Mouse (Mus musculus): ENCODE data around the gene Nphs2.
A peak's percentile ranks its signal among the peaks of the same experiment; 100 is the strongest.
"Not testable (repeated sequence)": the region's sequence is repeated elsewhere in the genome, so short reads cannot be mapped to it uniquely, and the experiment has no call there.

Nphs2 gene

GRCm38 (mm10) chr1:156310630-156311029, at the start of gene Nphs2:
Gene Nphs2, plus strand, starts transcription at chr1:156310727.
- DNase-seq, result no peak

GRCm38 (mm10) chr1:156263352-156263751, 47.2 kb upstream of the Nphs2 start:
- DNase-seq, result peak; percentile 40 to 49

- DNase-seq, result no peak
Observed at GRCm38 (mm10) chr1:156263946-156264345, 46.6 kb upstream of the Nphs2 start.

- DNase-seq, result not testable (repeated sequence)
Observed at GRCm38 (mm10) chr1:156268546-156268945, 42.0 kb upstream of the Nphs2 start.

GRCm38 (mm10) chr1:156270471-156270870, 40.1 kb upstream of the Nphs2 start:
- DNase-seq, result no peak

GRCm38 (mm10) chr1:156271654-156272053, 38.9 kb upstream of the Nphs2 start:
- DNase-seq, result no peak

- no peak for DNase-seq
Observed at GRCm38 (mm10) chr1:156273647-156274046, 36.9 kb upstream of the Nphs2 start.

GRCm38 (mm10) chr1:156280131-156280530, 30.4 kb upstream of the Nphs2 start:
- no peak for DNase-seq

GRCm38 (mm10) chr1:156284207-156284606, 26.3 kb upstream of the Nphs2 start:
- no peak for DNase-seq

- DNase-seq, result peak in 1 of 2 experiments; percentile 10
Observed at GRCm38 (mm10) chr1:156284851-156285540, 25.5 kb upstream of the Nphs2 start.

- no peak for DNase-seq
Observed at GRCm38 (mm10) chr1:156285541-156285896, 25.0 kb upstream of the Nphs2 start.

GRCm38 (mm10) chr1:156288556-156289221, 21.8 kb upstream of the Nphs2 start:
- DNase-seq, result no peak

GRCm38 (mm10) chr1:156289222-156289587, 21.3 kb upstream of the Nphs2 start:
- DNase-seq, result not testable (repeated sequence)

GRCm38 (mm10) chr1:156290016-156290415, 20.5 kb upstream of the Nphs2 start:
- DNase-seq, result no peak

GRCm38 (mm10) chr1:156302911-156303749, 7.4 kb upstream of the Nphs2 start, which contains the start of gene Tdrd5:
Gene Tdrd5, minus strand, starts transcription at chr1:156303664.
- peak; percentile 10 to 22 for DNase-seq

GRCm38 (mm10) chr1:156308595-156308994, 1.9 kb upstream of the Nphs2 start:
- no peak for DNase-seq

- no peak for DNase-seq
Observed at GRCm38 (mm10) chr1:156323126-156323525, 12.6 kb downstream of the Nphs2 start.

- DNase-seq, result no peak
Observed at GRCm38 (mm10) chr1:156340847-156341246, 30.3 kb downstream of the Nphs2 start.

GRCm38 (mm10) chr1:156344433-156344832, 33.9 kb downstream of the Nphs2 start:
- no peak for DNase-seq

- DNase-seq, result no peak
Observed at GRCm38 (mm10) chr1:156345633-156346032, 35.1 kb downstream of the Nphs2 start.

- no peak for DNase-seq
Observed at GRCm38 (mm10) chr1:156349031-156349430, 38.5 kb downstream of the Nphs2 start.

GRCm38 (mm10) chr1:156350441-156350840, 39.9 kb downstream of the Nphs2 start:
- no peak for DNase-seq

- DNase-seq, result no peak
Observed at GRCm38 (mm10) chr1:156352466-156352865, 41.9 kb downstream of the Nphs2 start.

GRCm38 (mm10) chr1:156365740-156366139, 55.2 kb downstream of the Nphs2 start, which contains the start of gene Gm2000:
Gene Gm2000, plus strand, starts transcription at chr1:156366040.
- no peak for DNase-seq
